Mouse (Mus musculus): Measurements from ENCODE around the gene Gm8439.

DNA sequence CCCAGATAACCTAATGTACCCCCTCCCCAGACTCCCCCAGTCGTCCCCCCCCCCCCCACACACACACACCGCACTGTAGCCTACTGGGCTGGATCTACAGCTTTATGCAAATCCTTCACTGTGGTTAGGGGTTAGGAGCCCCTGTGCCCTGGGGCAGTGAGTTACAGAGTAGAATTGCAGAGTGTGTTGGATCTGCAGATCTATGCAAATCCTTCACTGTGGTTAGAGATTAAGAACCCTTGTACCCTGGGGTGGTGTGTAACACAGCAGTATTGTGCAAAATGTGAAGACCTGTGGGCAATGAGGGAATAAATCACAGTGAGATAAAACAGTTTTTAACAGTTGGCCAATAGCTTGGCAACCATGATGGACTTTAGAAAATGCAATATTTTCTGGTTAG, 10.4 kb downstream of the Gm8439 start:
- TF ChIP-seq POLR2A (IDR thresholded peaks at IDR 0.05; ENCODE audit: insufficient read depth, low read depth, low read length) (no peak), CTCF (IDR thresholded peaks at IDR 0.05; ENCODE audit: insufficient read depth, low read depth, low read length) (no peak)
